Mouse (Mus musculus): ENCODE measurements around the gene Slu7.

Slu7 gene

DNA sequence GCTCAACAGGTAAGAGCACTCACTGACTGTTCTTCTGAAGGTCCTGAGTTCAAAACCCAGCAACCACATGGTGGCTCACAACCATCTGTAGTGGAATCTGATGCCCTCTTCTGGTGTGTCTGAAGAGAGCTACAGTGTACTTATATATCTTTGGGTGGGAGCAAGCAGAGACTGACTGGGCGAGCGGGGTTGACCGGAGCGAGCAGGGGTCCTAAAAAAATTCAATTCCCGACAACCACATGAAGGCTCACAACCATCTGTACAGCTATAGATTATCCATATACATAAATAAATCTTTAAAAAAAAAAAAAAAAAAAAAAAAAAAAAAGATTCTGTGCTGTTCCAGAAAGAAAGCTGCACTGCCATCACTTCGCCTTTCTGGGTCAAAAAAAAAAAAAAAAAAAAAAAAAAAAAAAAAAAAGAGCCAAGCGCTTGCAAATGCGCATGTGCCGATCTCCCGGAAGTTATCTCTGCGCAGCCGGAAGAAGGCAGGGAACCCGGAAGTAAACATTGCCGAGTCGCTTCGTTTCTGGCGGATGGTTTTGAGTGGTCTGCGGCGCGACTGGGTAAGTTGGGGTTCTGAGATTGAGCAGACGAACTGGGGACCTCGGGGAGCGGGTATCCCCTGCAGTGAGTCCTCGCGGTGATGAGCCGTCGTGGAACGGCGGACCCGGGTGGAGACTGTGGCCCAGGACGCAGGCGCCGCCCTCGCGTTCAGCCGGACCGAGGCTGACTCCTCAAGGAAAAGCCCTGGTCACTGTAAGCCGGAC is at the start of gene Slu7:
Gene Slu7, plus strand, starts transcription at position 491 of the 770 bp plus-strand sequence.
- peak; percentile 66 to 73 for DNase-seq

DNA sequence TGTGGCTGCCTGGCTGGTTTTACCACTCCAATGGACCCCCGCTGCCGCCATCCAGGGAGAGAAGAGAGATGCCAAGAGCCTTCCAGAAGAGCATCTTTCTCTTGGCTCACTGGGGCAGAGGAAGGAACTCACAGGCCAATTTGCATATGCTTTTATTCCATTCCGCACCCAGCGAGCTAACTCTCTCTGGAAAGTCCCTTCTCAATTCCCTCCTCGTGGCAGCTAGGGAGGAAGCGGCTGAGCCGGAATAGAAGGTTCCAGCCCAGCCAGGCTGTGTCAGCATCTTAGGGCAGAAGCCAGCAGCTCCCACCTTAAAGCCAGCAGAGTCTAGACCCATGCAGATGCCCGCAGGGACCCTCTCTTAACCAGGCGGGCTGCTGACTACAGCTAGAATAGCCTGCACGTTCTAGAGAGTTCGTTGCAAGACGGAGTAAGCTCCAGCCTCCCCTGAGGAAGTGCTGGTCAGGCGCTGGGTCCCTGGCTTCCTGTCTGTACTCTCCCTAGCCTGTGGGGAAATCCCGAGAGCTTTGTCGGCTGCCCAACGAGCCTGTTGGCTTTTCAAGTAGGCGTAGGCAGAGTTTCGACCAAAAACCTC is 48.4 kb upstream of the Slu7 start:
- DNase-seq = peak; percentile 20 to 27

DNA sequence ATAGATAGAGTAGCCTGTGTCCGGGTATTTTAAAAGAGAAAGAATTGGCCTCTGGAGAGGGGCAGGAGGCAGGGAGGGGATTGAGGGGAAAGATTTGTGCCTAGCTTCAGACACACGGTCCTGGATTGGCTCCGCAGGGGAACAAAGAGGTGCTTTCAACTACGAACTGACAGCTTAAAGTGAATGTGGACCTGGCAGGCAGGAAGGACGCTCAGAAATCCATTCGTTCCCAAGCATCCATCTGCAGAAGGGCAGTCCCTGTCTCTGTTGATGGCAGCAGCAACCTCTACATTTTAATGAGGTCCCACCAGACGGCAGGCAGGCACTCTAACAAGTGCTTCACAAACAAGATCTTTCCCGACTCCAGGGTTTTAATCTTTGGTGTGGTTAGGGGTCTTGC is 47.8 kb upstream of the Slu7 start:
- no peak for DNase-seq

DNA sequence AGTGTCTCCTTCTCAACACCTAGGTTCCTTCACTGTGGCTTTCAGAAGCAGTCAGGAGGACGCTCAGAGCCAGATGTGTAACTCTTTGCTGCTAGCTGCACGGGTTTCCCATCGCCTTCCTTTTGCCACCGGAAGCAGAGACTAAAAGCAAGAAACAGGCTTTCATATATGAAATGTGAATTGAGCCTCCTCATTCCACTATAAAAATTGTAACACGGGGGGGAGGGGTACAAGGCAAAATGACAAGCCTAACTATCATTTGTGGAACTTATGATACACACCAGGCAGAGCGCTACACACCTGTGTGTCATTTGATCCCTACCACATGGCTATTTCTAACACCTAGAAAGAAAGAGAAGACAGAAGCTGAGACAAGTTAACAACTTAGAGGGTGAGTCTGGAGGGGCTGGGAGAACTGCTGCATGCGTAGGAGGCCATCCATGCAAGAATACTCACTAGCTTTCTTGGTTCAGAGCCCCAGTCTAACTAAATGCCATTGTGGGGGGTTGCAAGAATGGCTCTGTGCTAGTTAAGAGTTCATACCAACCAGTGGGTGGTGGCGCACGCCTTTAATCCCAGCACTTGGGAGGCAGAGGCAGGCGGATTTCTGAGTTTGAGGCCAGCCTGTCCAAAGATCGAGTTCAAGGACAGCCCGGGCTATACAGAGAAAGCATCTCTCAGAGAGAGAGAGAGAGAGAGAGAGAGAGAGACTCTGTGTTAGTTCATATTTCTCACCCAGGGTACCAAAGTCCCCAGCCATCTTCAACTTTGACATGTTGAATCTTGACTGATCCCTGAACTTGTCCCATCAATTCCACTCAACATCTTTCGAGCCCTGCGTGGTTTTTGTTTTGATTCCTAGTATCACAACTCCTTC is 46.3 kb upstream of the Slu7 start:
- DNase-seq = no peak

DNA sequence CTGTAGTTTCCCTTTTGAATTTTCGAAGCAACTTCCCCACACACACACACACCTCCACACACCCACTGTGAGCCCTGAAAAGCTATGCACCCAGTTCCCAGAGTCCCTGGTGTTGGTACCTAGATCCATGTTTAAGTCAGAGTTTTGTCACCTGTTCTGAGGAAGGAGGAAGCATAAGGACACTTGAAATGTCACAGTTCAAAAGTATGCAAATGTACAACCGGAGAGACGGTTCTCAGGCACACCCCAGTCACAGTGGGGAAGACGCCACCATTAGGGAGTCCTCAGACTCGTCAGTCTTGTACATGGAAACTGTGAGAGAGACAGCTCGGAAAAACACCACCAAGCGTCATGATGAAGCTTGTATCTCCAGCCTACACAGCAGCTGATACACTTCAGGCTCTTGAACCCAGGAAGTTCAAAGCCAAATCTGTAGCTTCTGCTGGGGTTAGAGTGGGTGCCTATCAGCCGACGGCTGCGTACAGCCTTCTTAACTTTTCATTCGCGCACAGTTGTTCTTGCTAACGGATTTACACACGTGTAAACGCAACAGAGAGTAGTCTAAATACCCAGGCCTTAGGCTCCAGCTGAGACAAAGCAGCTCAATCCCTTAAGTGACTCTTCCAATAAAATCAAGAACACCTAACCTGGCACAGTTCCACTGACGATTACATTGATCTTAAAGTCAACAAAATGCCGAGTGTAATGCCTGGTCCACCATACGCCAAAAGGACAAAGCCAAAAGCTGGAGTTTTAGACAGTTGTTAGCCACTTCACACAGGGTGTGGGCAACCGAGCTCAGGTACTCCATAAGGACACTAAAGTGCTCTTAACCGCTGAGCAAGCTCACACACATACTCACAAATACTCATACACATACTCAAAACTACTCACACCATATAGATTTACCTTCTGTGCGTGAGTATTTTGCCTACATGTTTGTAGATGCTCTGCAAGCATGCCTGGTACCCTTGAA is 45.1 kb upstream of the Slu7 start:
- DNase-seq = peak in 1 of 2 experiments; percentile 13

DNA sequence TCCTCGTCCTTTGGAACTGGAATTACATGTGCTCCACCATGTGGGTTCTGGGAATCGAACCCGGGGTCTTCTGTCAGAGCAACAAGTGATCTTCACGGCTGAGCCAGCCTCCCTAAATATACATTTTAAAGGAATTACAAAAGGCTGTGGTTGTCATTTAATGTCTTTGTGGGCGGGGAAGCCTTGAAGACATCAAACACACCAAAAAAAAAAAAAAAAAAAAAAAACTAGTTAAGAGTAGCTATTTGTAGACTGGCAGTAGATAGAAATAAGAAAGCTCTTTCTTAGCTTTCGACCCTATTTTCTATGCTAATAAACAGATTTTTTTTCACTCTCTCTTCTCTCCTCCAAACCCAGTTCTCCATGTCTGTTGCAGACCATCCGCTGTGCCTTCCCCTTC is 44.4 kb upstream of the Slu7 start:
- no peak for DNase-seq

DNA sequence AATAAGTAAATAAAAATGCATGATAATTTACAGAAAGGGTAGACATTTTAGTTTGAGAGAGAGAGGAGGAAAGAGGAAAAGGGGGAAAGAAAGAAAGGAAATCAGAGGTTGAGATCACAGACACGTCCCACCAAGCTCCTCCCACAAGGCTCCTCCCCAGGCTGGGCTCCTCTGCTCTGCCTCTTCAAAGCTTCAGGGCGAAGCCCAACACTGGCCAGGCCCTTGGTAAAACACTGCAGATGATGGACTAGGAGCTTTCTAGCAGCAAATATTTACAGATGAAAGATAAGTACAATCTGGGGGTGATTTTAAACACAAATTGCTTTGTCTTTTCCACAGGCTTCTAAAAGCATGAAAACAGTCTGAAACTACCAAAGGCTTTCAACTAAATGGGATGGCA is 40.8 kb upstream of the Slu7 start:
- DNase-seq = no peak

DNA sequence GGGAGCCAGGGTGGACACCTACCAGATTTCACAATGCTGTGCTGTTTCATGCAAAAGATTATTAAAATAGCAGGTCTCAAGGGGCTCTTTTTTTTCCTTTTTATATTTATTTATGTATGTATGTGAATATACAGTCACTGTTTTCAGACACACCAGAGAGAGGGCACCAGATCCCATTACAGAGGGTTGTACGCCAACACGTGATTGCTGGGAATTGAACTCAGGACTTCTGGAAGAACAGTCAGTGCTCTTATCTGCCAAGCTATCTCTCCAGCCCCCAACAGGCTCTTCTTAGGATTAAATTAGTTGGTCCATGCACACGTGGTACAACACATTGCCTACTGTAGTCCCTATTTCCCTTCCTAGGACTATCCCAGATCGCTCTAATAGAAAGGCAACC is 40.2 kb upstream of the Slu7 start:
- DNase-seq = no peak

DNA sequence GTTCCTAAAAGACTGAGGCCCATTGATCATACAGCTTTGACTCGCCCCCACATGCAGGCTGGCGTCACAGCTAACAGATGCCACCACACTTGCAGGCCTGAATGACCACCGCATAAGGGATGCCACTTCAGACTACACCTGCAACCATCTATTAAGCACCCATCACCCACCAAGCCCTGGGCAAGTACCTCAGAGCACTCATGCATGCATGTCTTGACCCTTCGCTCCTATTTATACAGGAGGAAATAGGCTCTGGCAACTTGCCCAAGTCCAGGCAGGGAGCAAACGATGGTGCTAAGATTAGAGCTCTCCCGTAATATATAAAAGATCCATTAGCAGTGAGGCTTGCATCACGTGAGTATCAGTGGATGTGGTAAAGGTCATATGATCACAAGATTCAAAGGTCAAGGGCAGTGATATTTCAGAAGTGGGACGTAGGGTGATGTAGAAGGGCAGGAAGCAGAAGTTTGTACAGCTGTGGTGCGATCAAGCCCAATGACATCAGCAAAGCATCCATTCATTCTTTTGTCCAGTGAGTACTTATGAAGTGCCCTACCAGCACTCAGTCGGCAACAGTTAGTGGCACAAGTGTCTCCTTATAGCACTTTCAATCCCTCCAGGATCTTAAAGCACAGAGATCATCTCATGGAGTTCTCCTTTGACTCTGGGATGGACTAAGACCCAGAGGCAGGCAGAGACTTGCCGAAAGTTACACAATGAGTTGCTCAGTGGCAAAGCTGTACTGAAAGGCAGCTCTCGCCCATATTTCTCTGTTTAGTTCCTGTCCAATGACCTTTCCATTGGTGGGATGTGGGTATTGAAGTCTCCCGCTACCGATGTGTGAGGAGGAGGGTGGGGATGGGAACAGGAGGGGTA is 38.2 kb upstream of the Slu7 start:
- DNase-seq = no peak

DNA sequence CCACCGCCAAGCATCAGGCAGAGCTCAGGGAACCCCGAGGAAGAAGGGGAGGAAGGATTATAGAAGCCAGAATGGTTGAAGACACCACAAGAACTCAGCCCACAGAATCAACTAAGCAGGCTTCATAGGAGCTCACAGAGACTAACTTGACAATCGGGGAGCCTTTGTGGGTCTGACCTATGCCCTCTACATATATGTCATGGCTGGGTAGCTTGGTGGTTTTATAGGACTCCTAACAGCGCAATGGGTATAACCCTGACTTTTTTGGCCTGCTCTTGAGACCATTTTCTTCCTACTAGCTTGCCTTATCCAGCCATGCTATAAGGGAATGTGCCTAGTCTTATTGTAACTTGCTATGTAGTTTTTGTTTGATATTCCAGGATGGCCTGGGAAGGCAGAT is 37.3 kb upstream of the Slu7 start:
- DNase-seq = no peak

DNA sequence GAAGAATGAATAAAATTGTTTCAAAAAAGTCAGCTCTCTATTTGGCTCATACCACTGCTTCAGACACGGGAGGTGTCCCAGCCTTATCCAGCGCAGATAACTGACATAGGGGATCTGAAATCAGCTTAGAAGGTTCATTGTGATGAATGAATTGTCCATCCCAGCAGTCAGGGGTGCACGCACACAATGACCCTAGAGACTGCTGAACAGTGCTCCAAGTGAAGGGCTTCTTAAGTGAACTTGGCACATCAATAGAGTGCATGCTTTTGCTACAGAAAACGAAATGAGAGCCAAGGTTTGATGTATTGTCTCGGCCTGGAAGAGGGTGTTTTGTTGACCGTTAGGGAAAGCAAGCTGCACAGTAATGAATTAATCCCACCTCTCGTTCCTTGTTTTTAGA is 36.9 kb upstream of the Slu7 start:
- no peak for DNase-seq

DNA sequence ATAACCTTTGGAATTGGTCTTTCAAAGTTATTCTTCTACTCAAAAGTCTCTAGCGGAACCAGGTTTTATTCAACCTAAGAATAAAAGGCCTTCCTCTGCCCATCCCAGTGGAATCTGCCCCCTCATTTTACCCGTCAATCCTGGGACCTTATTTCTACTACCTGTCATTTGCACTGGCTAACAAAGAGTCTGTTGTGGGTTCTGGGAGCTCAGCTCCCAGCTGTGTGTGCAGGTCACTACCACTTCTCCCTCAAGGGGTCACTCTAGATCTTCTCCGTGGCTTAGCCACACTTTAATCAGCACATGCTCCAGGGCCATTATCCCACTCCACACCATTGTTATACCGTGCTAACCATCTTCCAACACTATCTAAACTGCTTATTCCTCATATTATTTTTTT is 34.2 kb upstream of the Slu7 start:
- DNase-seq = no peak

DNA sequence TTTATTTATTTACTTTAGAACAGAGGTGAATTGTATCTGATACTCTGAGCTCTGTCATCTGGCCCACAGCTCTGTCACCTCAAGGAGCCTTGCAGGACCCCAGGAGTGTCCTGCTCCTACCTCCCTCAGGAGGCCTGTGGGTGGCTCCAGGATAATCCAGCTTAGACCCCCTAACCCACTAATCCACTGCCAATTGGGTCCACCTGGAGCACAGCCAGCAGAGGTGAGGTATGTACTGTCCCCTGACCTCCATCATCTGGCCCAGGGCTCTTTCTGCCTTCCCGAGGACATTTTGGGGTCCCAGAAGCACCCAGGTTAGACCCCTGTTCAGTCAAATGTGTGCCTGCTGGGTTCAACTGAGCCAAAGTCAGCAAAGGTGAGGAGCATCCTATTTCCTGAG is 33.4 kb upstream of the Slu7 start:
- no peak for DNase-seq

DNA sequence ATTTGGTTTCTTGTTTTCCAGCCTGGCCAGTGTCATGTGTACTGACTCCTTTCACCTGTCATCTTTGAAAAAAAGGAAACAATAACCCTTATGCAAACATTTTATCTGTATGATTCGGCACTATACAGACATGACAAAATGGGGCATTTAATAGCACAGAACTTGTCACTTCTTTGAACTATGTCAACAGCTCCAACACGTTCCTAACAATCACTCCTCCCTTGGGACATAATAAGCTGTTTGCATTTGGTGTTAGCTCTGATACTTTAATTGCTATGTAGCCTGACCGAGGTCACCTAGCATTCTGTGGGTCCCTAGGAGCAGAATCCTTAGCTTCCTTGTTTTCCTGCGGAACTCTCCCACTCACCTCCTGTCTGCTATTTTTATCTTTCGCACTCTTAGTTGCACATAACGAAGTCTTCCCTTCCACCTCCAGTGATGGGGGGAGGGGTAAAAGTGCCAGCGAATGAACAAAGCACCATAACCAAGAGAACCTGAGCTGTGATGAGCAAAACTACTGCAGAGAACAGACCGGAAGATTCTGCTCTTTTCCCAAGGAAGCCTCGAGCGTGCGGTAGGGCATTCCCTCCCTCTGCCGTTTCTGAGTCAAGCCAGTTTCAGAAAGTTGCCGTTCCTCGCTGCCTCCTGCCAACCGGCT is 29.3 kb upstream of the Slu7 start:
- no peak for DNase-seq

DNA sequence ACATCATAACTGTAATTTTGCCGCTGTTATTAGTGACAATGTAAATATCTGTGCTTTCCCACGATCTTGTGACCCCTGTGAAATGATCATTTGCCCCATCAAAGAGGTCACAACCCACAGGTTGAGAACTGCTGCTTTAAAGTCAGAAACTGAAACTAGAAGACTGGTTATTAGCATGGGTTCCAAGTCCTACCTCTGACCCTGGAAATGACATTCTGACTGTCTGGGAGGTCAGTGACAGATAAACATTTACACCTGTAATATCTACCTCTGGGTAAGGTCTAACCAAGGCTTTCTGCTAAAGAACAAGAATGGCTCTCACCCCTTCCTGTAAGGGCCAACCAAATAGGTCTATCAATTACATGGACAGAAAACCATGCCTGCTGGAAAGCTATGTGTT is 24.7 kb upstream of the Slu7 start:
- no peak for DNase-seq

DNA sequence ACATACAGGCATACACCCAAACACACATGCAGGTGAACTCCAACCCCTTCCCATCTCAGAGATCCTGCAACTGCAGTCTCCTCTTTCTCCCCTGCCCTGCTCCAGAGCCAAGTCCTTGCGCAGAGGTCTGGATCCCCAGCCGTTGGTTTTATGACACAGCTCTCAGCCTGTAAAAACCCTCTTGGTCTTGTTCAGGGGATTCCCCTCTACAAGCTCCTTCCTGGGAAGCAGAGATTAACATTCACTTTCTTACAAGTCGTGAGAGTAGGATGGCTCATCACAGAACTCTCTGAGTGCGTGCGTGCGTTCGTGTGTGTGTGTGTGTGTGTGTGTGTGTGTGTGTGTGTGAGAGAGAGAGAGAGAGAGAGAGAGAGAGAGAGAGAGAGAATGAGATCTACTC is 23.3 kb upstream of the Slu7 start:
- DNase-seq = no peak

DNA sequence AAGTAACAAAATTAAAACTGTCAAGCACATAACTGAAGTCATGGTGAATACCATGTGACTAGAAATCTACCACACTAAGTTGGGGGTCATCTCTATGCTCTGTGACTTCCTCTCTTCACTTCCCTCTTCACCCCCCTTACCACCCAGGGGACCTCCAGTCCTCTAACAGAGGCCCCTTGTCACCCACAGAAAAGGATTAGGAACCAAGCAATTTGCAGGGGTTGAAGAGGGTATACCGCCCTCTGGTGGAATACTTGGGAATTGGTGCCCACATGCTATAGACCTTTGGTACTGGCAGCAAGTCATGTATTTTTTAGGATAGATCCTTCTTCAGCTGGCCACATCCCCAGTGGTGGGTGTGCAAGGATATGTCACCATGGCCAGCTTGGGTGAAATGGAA is 22.1 kb upstream of the Slu7 start:
- DNase-seq = peak; percentile 59 to 66

DNA sequence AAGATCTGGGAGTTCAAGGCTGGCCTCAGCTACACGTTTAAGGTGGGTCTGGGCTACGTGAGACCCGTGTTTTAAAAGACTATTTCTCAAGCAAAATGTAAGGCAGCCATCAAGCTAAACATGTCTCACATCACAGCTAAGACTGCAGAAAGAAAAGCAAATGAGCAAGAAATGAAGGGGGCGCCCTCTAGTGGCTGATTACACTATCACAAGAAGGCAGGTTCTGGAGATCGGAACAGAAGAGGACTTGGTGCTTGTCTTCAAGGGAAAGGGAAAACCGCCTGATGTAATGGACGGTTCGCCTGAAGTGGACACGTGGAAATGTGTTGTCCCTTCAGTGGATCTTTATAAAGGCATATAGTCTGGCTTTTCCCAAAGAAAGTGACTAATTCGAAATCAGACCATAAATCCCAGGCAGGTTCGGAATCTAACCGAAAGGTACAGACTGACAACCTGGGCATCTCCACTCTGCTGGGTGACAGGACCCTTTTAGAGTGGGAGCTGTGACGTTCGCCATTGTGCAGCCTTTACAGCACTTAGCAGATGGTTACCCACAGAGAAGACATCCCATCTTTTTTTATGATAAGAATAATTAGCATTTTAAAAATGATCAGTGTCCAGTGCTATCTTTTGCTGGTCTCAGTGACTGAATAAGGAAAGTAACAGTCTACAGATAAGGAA is 20.6 kb upstream of the Slu7 start:
- DNase-seq = peak; percentile 57 to 65

DNA sequence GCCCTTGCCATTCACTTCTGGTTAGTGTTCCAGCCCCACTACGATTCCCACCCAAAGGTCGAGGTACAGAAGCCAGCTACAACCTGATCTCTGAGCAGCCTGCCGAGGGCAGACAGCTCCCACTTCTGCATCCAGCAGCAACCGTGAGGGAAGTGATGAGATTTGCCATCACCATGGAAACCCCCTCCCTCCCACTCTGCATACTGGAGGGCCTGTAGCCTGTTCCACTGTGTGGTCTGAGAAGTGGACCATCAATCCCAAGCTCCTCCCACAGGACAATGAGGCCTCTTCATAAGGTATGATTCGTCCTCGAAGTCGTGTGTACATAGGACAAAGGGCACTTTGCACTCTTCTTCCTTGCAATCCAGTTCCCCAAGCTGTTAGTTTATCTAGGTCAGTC is 16.3 kb upstream of the Slu7 start:
- DNase-seq = no peak

DNA sequence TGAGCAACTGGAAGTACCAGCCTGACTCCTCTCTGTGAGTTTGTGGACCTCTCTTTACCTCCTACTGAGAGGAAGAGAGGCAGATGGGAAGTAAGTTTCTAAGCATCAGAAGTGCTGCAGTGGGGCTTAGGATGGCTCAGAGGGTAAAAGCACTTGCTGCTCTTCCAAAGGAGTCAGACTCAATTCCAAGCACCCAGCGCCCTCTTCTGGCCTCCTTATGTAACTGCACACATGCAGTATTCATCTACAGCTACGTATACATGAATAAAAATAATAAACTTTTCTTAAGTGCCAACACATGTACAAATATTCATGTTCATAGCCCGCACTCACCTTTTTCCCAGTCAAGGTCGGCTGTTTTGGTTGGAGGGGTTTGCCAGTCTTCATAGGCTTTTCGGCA is 9.2 kb upstream of the Slu7 start:
- DNase-seq = no peak
